In the genomic region with DNA sequence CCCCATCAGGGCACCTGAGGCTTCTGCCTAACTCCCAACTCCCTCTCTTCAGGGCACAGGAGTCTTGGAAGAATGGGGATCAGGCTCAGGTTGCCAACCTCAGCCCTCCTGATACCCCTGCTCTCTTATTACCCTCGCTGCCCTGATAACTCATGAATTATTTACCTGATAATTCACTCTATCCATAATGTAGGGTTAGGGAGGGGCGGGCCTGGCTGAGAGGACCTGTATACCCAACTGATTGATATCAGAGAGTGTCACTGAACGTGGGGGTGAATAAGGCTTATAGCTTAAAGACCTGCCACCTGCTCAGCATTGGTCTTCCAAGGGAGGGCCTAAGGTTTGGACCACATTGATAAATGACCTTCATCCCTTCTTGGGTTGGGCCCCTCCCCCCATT, we compare ENCODE assay signal across 23 mouse cellular contexts. TPM values are rescaled to one million over a fixed set of nuclear protein-coding genes. Genes with fewer than 3 reads are reported as not detected.
"Had no signal": no experiment of that assay in that cellular context is flagged by ENCODE, and none has a peak within 500 bp of the region (broad histone marks: within the 10 kb centered on the region; RNA-seq: fewer than 3 reads in every experiment).

A gene (minus strand): TSS at position 101 of the 400 bp plus-strand sequence.

- H3K4me2 ChIP-seq: neural tube, embryonic 13.5 days; neural tube, embryonic 15.5 days; stomach, embryonic 15.5 days had no signal

- H3K4me1 ChIP-seq: neural tube, embryonic 15.5 days had no signal

- H3K9ac ChIP-seq: neural tube, embryonic 13.5 days; neural tube, embryonic 15.5 days; stomach, embryonic 15.5 days had no signal

- H3K27me3 ChIP-seq: neural tube, embryonic 15.5 days; stomach, embryonic 15.5 days had no signal

- H3K4me3 ChIP-seq: neural tube, embryonic 13.5 days; neural tube, embryonic 15.5 days; stomach, embryonic 15.5 days had no signal

- H3K9me3 ChIP-seq: neural tube, embryonic 13.5 days; neural tube, embryonic 15.5 days; stomach, embryonic 15.5 days had no signal

- H3K27ac ChIP-seq: neural tube, embryonic 13.5 days; neural tube, embryonic 15.5 days; stomach, embryonic 15.5 days; stomach, postnatal 0 days had no signal

- DNase-seq: retina, postnatal 1 day; right cerebral cortex, adult 18-20 months; right cerebral cortex, postnatal 14 days; right cerebral cortex, postnatal 25 days; right cerebral cortex, postnatal 4 days; spleen, adult 18-20 months; thymus, adult 18-20 months; thymus, adult 2 months; thymus, postnatal 14 days; thymus, postnatal 25 days; thymus, postnatal 36 days; thymus, postnatal 4 days had no signal

- H3K36me3 ChIP-seq: neural tube, embryonic 13.5 days; neural tube, embryonic 15.5 days; stomach, embryonic 15.5 days had no signal

RNA-seq across cellular contexts. Expression of the gene that starts here (rescaled TPM):
- polyA plus RNA-seq: neural tube, embryonic 13.5 days; neural tube, embryonic 14.5 days; neural tube, embryonic 15.5 days; small intestine, adult 2 months; spleen, adult 2 months; stomach, embryonic 14.5 days; stomach, embryonic 15.5 days; stomach, embryonic 16.5 days; stomach, postnatal 0 days; testis, adult 2 months; thymus, adult 2 months; urinary bladder, adult 2 months had no signal
